Mouse (Mus musculus): ENCODE data around the gene Gsc.

Gsc gene

GRCm38 (mm10) chr12:104472601-104473424, at the start of gene Gsc:
Gsc (minus strand) TSS chr12:104473330.
- DNase-seq: no peak

DNA sequence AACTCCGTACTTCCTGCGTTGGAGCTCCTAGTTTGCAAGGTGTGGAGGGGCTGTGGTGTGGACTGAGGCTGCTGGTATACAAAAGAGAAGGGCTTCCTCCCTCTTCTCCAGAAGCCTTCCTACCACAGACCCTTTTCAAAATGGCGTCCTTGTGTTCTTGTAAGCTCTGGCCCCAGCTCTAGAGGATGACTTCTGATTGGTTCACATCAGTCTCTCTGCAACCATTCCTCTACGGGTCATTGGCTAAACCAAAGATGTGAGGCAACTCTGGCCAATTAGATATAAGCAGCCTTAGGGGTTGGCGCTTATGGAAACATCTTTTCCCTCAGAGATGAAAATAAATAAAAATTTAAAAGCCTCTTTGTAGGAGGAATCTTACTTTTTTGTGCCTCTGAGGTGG, 46.6 kb upstream of the Gsc start:
- no peak for DNase-seq

GRCm38 (mm10) chr12:104507911-104508310, 34.8 kb upstream of the Gsc start:
- no peak for DNase-seq

GRCm38 (mm10) chr12:104492009-104492408, 18.9 kb upstream of the Gsc start:
- no peak for DNase-seq

DNA sequence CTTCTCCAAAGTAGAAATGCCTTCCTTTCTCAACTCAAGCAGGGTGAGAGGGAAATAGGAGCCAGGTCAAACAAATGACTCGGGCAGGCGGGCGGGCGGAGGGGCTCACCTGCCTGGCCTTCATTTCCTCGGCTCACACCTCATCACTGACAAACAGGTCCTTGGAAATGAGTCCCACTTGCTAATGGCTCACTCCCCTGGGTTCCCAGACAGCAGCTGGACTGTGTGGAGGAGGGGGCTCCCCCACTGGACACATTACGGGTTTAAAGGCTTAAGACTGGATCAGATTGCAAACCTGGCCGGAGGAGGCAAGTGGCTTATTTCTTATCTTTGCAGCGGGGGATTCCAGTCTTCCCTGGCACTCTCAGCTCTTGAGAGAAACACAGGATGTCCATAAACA, 13.1 kb upstream of the Gsc start:
- no peak for DNase-seq

DNA sequence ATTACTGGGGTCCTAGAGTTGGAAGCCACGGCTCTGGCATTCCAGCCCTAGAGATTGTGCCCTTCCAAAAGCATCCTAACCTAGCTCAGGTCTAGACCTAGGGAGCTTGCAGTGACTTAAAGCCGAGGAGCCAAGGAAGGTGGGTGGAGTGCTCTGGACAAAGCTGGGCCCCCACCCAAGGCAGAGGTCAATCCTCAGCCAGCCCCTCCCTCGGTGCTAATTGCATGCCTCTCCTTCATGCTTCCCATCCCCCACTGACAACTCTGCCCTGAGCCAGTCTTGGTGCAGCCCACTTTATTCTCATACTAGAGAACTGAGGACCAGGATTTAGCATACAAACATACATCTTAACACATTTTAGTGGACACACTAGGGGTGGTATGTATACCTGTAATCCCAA, 12.0 kb upstream of the Gsc start:
- DNase-seq: no peak

GRCm38 (mm10) chr12:104481007-104481406, 7.9 kb upstream of the Gsc start:
- DNase-seq: no peak

GRCm38 (mm10) chr12:104478193-104478592, 5.1 kb upstream of the Gsc start:
- DNase-seq: no peak

- DNase-seq: no peak
These were observed 4.4 kb upstream of the Gsc start for GRCm38 (mm10) chr12:104477501-104477900.

- no peak for DNase-seq
These were observed 3.9 kb upstream of the Gsc start for GRCm38 (mm10) chr12:104477066-104477465.

GRCm38 (mm10) chr12:104475946-104476345, 2.8 kb upstream of the Gsc start:
- DNase-seq: no peak

DNA sequence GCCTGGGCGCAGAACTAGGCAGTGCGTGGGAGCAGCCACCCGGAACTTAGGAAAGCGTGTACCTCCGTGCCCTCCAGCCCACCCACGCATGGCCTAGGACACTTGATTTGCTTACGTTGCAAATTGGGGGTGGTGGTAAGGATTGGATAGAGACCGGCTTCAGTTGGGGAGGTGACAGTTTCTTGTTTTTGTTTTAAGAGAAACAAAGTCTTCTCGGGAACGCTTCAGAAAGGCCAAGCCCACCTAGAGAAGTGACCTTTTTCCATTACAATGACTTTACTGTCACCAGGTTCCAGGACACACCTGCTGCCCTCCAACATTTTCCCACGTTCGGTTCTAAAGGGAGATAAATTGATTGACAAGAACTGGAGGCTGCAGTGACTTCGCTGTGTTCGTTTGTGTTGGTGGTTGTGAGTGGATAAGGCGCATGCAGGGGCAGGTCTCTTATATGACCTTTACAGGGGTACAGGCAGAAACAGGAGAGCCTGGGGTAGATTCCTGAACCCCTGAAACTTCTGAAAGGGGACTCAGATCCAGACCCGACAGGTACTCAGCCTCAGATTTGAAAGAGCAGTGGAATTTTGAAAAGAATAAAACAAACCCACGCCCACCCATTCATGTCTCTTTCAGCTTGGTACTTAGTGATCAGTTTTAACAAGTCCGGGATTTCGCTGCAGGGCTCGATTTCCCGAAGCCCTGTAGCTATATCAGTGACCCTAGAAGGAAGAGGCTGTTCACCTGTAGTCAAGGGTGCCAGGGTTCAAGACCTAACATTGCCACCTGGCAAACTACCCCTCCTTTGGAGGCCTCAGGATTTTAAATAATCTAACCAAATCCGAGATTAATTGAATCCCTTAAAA, 2.0 kb upstream of the Gsc start:
- no peak for DNase-seq

GRCm38 (mm10) chr12:104474191-104474871, 1.2 kb upstream of the Gsc start:
- DNase-seq: no peak

DNA sequence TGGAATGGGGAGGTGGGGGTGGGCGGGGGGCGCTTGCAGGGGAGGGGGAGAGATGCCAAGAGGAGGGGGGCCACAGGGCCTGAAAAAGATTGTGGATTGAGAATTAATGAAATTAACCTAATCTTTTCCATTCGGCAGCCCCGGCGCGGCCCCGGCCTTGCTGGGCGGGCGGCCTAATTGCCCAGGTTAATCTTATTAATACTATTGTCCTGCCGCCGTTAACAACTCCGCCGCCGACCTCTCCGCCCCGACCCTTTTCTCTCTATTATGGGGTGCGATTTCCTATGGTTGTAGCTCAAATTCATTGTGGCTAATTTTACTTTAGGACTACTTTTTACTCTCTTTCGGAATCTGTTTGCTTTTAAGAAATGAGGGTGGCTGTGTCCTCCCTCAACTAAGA, 362 bp upstream of the Gsc start:
- DNase-seq: no peak

GRCm38 (mm10) chr12:104472218-104472525, 958 bp downstream of the Gsc start:
- DNase-seq: no peak

DNA sequence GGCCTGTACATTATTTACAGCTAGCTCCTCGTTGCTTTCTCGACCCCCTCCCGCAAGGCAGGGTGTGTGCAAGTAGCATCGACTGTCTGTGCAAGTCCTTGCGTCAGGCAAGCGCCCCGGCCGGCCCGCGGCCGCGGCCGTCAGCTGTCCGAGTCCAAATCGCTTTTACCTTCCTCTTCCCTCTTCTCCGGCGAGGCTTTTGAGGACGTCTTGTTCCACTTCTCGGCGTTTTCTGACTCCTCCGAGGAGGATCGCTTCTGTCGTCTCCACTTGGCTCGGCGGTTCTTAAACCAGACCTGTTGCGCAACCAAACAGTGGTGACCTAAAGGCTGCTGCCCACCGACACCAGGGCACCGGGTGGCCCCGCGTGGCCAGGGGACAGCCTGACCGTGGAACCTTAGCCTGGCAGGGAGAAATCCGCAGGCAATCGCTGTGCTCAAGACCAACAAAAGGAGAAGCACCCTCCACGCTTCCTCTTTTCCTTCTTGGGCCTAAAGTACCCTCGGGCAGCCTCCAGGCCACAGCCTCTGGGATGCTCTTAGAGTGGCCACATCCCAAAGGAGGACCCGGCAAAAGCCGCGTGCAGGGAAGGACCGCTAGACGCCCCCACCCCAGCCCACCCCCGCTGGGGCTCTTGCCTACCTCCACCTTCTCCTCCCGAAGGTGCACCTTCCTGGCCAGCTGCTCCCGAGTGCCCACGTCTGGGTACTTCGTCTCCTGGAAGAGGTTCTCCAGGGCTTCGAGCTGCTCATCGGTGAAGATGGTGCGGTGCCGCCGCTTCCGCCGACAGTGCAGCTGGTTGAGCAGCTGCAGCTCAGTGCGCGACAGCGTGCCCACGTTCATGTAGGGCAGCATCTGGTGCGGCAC, 1.5 kb downstream of the Gsc start:
- DNase-seq: no peak

DNA sequence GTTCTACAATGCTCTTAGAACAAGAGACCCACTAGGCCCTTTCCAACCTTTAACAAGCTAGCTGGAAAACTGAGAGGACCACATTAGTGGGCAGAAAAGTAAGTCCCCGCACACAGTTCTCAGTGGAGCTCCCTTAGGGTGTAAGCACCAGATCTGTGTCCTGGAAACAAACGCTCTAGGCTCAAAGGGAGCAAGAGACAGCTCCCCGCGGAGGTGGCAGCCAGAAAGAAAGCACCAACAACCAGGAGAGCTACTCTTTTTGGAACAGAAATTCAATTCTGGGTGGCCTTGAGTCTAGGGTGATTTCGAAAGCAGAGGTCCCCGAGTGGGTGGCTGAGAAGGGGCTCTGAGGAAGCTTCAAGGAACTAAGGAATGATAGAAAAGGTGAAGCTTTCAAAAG, 2.5 kb downstream of the Gsc start:
- DNase-seq: no peak

DNA sequence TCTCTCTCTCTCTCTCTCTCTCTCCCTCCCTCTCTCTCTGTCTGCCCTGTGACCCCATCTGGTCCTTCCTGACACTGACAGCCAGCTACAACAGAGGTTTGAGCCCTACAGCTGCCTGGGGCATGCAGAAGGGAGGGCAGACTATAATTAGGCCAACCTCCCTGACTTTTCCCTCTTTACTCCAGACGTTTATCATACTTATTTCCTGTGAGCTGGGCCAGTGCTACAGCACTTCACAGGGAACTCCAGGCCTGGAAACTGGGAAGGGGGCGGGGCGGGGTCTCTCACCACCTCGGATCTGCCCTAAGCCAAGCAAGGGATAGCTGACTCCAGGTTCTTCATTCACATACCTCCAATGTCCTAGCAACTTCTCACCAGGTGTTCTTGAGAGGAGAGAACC, 4.3 kb downstream of the Gsc start:
- DNase-seq: no peak

DNA sequence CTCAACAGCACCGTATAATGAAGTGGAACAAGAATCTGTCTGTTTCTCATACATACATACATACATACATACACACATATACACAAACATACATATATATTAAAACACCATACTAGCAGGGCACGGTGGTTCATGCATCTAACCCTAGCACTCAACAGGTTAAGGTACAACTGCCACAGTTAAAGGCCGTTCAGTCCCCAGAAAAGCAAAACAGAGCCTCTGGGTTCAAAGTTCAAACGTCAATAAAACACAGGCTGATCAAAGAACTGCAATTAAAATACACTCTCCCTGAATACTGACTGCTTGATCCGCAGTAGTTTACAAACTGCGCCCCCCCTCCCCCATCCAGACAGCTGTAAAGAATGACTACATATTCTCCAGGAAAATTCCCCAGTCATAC, 5.8 kb downstream of the Gsc start:
- no peak for DNase-seq

DNA sequence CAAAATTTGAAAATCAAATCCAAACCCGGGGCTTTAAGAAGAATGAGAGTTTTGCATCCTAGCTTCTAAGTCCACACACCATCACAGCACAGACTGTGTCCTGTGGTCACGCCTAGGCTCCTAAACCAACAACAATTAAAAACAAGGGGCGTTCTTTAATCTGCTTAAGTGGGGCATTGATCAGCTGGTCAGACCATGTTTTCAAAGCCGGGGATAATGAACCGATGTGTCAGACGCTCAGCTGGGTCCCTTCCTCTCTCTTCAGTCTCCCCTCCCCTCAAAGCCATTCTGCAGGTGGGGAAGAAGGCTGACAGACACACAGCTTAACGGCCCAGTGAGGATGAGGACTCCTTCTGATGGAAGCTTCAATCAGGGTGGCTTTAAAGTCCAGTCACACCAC, 6.2 kb downstream of the Gsc start:
- no peak for DNase-seq

DNA sequence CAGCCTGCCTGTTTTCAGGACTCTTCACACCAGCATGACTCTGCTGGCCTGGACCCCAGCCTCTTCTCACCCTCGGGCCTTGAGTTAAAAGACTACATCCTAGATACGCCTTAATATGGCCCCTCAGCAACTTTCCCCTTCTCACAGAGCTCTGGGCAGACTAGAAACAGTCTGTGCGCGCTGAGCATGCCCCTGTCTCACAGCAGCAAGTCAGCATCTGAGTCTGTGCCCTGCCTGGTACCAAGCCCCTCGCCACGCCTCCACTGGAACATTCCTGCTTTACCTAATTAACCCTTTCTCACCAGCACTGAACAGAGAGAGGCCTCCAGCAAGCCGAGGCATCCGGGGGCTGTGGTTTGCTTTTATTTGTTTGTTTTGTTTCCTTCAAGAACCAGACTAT, 11.8 kb downstream of the Gsc start:
- no peak for DNase-seq

DNA sequence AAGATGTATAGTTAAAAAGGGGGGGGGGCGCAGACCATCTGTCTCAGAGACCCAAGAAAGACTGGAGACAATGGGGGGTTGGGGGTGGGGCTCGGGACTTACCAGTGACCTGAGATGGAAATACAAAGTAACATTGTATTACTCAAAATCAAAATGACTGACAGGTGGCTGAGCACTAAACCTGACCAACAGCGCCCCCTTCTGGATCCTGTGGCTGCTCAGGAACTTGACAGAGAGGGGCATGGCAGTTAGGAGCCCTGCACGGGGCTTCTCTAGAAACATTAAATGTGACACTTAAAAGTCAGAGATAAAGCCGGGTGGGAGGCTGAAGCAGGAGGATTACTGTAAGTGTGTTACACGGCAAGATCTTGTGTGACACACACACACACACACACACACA, 13.8 kb downstream of the Gsc start:
- no peak for DNase-seq

DNA sequence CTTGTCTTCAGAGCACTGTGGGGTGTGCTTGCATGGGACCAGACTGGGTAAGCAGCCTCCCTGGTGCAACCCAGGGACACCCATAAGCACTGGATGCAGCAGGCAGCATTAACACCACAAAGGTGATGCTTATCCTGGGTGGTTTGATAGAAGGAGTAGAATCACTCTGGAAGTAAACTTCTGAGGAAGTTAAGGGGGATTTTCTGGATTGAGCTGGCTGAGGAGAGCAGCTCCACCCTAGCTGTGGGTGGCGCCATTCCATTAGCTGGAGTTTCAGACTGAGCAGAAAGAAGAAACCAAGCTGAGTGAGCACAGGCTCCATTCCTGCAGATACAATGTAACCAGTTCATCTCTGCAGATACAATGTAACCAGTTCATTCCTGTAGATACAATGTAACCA, 20.1 kb downstream of the Gsc start:
- no peak for DNase-seq

Data from B cell, adult 2 months (primary cell).